Mouse (Mus musculus): ENCODE data around the gene Gm14410. TPM values are rescaled to one million over a fixed set of nuclear protein-coding genes. Genes with fewer than 3 reads are reported as not detected.
"Not testable (repeated sequence)": the region's sequence is repeated elsewhere in the genome, so short reads cannot be mapped to it uniquely, and the experiment has no call there.

Gene Gm14410
- polyA plus RNA-seq (2015; fragmentation: Nextera tagmentation; extraction: Ambion mirVana), result 3.4 and 3.6 TPM in 2 replicates

GRCm38 (mm10) chr2:177206341-177206740 lies at the start of gene Gm14410:
Gm14410 (minus strand) TSS chr2:177206421.
- not testable (repeated sequence) for H3K9me3 ChIP-seq (replicated peaks; ENCODE audit: control insufficient read depth, low read length); H3K4me2 ChIP-seq (ENCODE audit: low read depth, low read length); H3K4me1 ChIP-seq (ENCODE audit: control insufficient read depth, low read depth, low read length); H3K9ac ChIP-seq (ENCODE audit: low read depth, low read length); H3K36me3 ChIP-seq (ENCODE audit: control insufficient read depth, insufficient read depth); H3K27ac ChIP-seq (ENCODE audit: low read length); H3K27me3 ChIP-seq (ENCODE audit: control insufficient read depth, insufficient read depth, low read depth, low read length); ATAC-seq (ENCODE audit: low read depth)
- peak within 1 kb of the TSS; percentile 47 for H3K4me3 ChIP-seq (ENCODE audit: low read depth, low read length)
- 0% methylated on average over 4 of the region's 6 CpGs for WGBS (ENCODE audit: insufficient replicate concordance)

GRCm38 (mm10) chr2:177247449-177247848 lies 41.2 kb upstream of the Gm14410 start:
- not testable (repeated sequence) for H3K27me3 ChIP-seq (ENCODE audit: control insufficient read depth, insufficient read depth, low read depth, low read length)
- WGBS (ENCODE audit: insufficient replicate concordance), result 63% methylated on average over 2 of the region's 2 CpGs

GRCm38 (mm10) chr2:177230461-177230860 lies 24.2 kb upstream of the Gm14410 start:
- not testable (repeated sequence) for H3K27ac ChIP-seq (ENCODE audit: low read length); H3K9me3 ChIP-seq (replicated peaks; ENCODE audit: control insufficient read depth, low read length); H3K9ac ChIP-seq (ENCODE audit: low read depth, low read length); ATAC-seq (ENCODE audit: low read depth); H3K4me1 ChIP-seq (ENCODE audit: control insufficient read depth, low read depth, low read length); H3K27me3 ChIP-seq (ENCODE audit: control insufficient read depth, insufficient read depth, low read depth, low read length); H3K36me3 ChIP-seq (ENCODE audit: control insufficient read depth, insufficient read depth); H3K4me3 ChIP-seq (ENCODE audit: low read depth, low read length); H3K4me2 ChIP-seq (ENCODE audit: low read depth, low read length)
- WGBS (ENCODE audit: insufficient replicate concordance), result 30% methylated on average over 2 of the region's 2 CpGs

More at GRCm38 (mm10) chr2:177247449-177247848, 41.2 kb upstream of the Gm14410 start:
- H3K27ac ChIP-seq (ENCODE audit: low read length); H3K4me2 ChIP-seq (ENCODE audit: low read depth, low read length); H3K9me3 ChIP-seq (replicated peaks; ENCODE audit: control insufficient read depth, low read length); ATAC-seq (ENCODE audit: low read depth); H3K9ac ChIP-seq (ENCODE audit: low read depth, low read length); H3K4me3 ChIP-seq (ENCODE audit: low read depth, low read length); H3K36me3 ChIP-seq (ENCODE audit: control insufficient read depth, insufficient read depth); H3K4me1 ChIP-seq (ENCODE audit: control insufficient read depth, low read depth, low read length): not testable (repeated sequence)

GRCm38 (mm10) chr2:177172749-177173148 lies 33.5 kb downstream of the Gm14410 start:
- H3K9me3 ChIP-seq (replicated peaks; ENCODE audit: control insufficient read depth, low read length); H3K4me2 ChIP-seq (ENCODE audit: low read depth, low read length); ATAC-seq (ENCODE audit: low read depth); H3K27ac ChIP-seq (ENCODE audit: low read length); H3K4me3 ChIP-seq (ENCODE audit: low read depth, low read length); H3K9ac ChIP-seq (ENCODE audit: low read depth, low read length); H3K36me3 ChIP-seq (ENCODE audit: control insufficient read depth, insufficient read depth); H3K4me1 ChIP-seq (ENCODE audit: control insufficient read depth, low read depth, low read length); H3K27me3 ChIP-seq (ENCODE audit: control insufficient read depth, insufficient read depth, low read depth, low read length): not testable (repeated sequence)
- WGBS (ENCODE audit: insufficient replicate concordance), result 59% methylated on average over 4 of the region's 5 CpGs

Other genes with a start within 250 kb of the Gm14410 start
- gene Gm14419, start 205.5 kb downstream of the Gm14410 start, polyA plus RNA-seq (2015; fragmentation: Nextera tagmentation; extraction: Ambion mirVana), result 2.1 and 2.2 TPM in 2 replicates
- not detected in 2 replicates for gene Gm14401, start 132.1 kb downstream of the Gm14410 start, polyA plus RNA-seq (2015; fragmentation: Nextera tagmentation; extraction: Ambion mirVana)
- not detected in 2 replicates for gene Gm14409, start 60.6 kb upstream of the Gm14410 start, polyA plus RNA-seq (2015; fragmentation: Nextera tagmentation; extraction: Ambion mirVana)
- 0.08 TPM in 1 of 2 replicates, not detected in the other for gene Gm14412, start 117.9 kb upstream of the Gm14410 start, polyA plus RNA-seq (2015; fragmentation: Nextera tagmentation; extraction: Ambion mirVana)
- gene Gm14418, start 191.9 kb upstream of the Gm14410 start, polyA plus RNA-seq (2015; fragmentation: Nextera tagmentation; extraction: Ambion mirVana), result 0.90 and 1.5 TPM in 2 replicates